Mouse (Mus musculus): ENCODE data around the gene AY358078. TPM values are rescaled to one million over a fixed set of nuclear protein-coding genes. Genes with fewer than 3 reads are reported as not detected.
"Not testable (repeated sequence)": the region's sequence is repeated elsewhere in the genome, so short reads cannot be mapped to it uniquely, and the experiment has no call there.

The AY358078 gene
- not detected for total RNA-seq (2021)
- long read RNA-seq, experiment 1 = 0 reads
- long read RNA-seq, experiment 2 = 0 reads

DNA sequence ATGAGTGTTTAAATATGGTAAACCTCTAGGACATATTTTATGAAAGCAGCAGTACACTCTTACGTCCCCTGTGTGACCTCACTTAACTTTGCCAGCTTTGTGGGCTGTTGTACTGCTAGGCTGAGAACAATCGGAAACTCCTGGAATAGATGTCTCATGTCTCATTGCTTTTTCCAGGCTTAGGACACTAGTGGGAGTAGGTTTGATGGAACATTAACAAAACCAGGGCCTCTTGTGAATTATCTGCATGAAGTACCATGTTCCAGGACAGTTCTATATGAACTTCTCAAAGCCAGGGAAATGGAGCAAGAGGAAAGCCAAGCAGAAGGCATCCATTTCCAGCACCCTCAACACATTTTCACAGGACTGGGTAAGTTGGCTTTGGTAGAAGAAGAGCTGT is at the start of gene AY358078:
AY358078 (plus strand) TSS at position 301 of the 400 bp plus-strand sequence.
- no peak for DNase-seq
- intact Hi-C loops (cut with DNase I) = no loop called here
- H3K4me3 ChIP-seq = no peak within 1 kb of the TSS
- H3K27ac ChIP-seq = no peak within 1 kb of the TSS
- no peak for TF ChIP-seq CTCF (IDR thresholded peaks at IDR 0.05)

DNA sequence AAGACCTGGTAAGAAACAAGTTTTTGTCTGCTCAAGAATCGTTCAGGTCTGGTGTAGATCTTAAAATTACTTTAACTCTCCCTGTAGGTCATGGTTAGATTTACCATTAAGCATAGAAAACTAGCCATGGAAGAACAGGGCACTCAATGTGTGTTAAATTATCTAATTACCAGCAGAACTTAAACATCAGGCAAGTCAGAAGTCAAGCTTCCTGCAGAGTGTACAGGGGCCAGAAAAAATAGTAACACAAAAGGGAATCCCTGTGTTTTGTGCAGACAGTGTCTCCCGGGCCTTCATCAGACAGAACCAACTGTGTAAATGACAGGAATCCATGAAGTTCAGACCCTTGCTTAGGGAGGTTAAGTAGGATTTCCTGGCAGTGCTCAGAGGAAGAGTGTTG is 43.9 kb upstream of the AY358078 start:
- no peak for TF ChIP-seq CTCF (IDR thresholded peaks at IDR 0.05)
- intact Hi-C loops (cut with DNase I) = no loop called here
- H3K27ac ChIP-seq = no peak overlapping the region
- H3K4me3 ChIP-seq = no peak overlapping the region
- no peak for DNase-seq

DNA sequence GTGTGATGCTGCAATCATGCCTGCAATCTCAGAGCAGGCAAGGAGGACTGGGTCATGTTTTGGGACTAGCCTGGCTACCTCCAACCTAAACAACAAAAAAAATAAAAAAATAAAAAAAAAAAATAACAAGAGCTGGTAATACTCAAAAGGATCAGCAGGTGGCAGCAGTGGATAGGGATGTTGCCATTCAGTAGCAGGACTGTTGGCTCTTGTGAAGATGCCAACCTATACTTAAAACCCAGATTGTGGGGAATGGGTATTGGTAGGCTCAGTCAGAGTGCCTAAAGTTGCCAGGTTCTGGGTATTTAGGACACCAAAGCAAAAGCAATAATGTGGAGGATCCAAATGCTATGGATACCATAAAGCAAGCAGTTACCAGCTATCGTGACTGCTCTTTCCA is 28.5 kb upstream of the AY358078 start:
- TF ChIP-seq CTCF (IDR thresholded peaks at IDR 0.05) = peak; percentile 53
- not testable (repeated sequence) for DNase-seq, H3K27ac ChIP-seq, H3K4me3 ChIP-seq
- intact Hi-C loops (cut with DNase I) = loop anchor here (5.0 to 10.0 kb wide), 2 partner anchors 56 to 93 kb away; no protein-coding TSS in a partner anchor

DNA sequence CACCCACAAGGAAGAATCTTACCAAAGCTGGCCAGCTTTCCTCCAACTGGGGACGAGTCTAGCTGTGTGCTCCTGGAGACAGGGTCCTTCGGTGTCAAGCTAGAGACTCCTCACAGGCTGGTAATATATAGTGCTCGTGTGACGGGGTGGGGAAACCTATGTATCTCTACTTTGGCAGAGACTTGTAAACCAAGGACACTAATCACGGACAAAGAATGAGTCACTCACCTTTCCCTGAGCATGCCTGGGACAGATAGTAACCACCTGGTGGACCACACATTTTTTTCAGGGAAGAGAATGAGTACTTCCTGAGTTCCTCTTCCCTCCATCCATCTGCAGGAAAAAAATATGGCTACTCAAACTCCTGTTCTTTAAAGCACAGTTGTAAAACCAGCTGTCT is 26.4 kb upstream of the AY358078 start, which contains the start of gene Ang4:
Ang4 (minus strand) TSS at position 101 of the 400 bp plus-strand sequence.
- intact Hi-C loops (cut with DNase I) = loop anchor here (5.0 to 10.0 kb wide), 2 partner anchors 54 to 91 kb away; no protein-coding TSS in a partner anchor
- no peak for DNase-seq
- H3K27ac ChIP-seq = no peak within 1 kb of the TSS
- TF ChIP-seq CTCF (IDR thresholded peaks at IDR 0.05) = no peak
- no peak within 1 kb of the TSS for H3K4me3 ChIP-seq

DNA sequence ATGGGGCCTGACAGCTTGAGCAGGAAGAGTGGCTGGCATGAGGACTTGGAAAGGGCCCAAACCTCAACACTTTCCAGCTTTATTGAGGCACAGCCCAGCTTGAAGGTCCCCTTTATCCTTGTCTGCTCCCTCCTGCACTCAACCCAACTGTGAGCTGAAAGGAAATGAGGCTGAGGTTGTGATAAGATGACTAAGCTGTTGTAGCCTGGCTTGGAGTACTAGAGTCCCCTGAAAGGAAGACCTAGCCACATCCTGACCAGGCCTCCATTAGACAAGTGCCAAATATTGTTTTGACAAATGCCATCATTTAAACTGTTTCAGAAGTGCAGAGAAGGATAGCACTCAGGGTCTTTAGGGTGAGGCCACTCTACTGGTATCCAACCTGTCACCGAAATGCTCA is 22.1 kb upstream of the AY358078 start:
- intact Hi-C loops (cut with DNase I) = loop anchor here (10.0 kb wide), 1 partner anchor 87 kb away; no protein-coding TSS in a partner anchor
- no peak for DNase-seq
- Histone ChIP-seq H3K27ac (no peak overlapping the region), H3K4me3 (no peak overlapping the region)
- TF ChIP-seq CTCF (IDR thresholded peaks at IDR 0.05) = no peak

DNA sequence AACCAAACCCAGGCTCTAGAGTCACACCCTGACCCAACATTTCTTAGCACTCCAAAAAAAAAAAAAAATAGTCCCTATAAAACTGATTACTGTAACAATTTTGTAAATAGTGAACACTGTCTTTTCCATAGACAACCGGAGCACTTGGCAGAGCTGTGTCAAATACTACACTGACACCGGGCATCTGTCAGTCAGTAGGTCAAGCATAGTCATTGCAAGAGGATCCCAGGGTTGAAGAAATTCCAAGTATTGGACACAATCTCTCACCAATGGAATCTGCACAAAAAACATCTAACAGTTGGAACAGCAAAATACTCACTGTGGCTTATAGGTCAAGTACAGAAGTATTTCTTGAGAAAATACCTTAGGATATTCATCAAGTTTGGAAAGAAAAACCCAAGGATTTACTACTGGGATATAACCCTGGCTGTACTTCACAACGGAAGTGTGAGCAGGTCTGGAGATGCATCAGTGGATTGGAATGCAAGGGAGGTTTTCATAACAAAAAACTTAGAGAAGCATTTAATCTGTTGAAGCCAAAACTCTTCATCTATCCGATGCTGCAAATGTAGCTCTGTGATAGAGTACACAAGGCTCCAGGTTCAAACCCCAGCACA is 20.9 kb upstream of the AY358078 start:
- no peak for TF ChIP-seq CTCF (IDR thresholded peaks at IDR 0.05)
- no peak overlapping the region for H3K27ac ChIP-seq
- DNase-seq = no peak
- intact Hi-C loops (cut with DNase I) = loop anchor here (10.0 kb wide), 1 partner anchor 86 kb away; no protein-coding TSS in a partner anchor
- H3K4me3 ChIP-seq = no peak overlapping the region

DNA sequence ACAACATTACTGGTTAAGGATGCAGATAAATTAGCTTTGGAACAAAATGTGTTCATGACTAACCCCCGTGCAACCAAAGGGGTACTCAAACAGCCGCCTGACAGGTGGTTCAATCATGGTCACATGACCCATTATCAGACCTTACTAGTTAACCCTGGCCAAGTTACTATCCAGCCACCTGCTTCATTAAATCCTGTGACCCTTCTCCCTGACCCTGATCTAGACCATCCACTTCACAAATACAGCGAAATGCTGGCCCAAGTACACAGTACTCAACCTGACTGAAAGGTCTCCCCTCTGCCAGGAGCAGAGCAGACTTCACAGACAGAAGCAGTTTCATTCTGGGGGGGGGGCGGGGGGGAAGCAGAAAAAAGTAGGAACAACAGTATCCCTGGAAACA is 13.5 kb upstream of the AY358078 start:
- intact Hi-C loops (cut with DNase I) = no loop called here

DNA sequence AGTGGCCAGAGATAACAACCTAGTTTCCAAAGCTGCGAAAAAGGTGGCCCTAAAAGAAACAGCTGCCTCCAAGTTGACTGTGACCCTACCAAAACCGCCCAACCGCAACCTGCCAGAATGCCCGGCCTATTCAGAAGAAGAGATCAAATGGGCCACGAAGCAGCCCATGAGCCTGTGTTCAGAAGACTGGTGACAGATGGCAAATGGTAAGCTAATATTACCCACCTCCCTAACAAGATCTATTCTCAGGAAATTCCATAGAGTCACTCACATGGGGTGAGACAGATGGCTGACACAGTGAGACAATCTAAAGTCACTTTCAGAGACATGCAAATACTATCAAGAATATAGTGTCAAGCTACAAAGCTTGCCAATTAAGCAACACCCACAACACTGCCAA is 12.8 kb upstream of the AY358078 start:
- DNase-seq = no peak
- H3K27ac ChIP-seq = no peak overlapping the region

More for the DNA sequence above, 13.5 kb upstream of the AY358078 start:
- no peak for DNase-seq
- Histone ChIP-seq H3K27ac (no peak overlapping the region), H3K4me3 (no peak overlapping the region)
- no peak for TF ChIP-seq CTCF (IDR thresholded peaks at IDR 0.05)

DNA sequence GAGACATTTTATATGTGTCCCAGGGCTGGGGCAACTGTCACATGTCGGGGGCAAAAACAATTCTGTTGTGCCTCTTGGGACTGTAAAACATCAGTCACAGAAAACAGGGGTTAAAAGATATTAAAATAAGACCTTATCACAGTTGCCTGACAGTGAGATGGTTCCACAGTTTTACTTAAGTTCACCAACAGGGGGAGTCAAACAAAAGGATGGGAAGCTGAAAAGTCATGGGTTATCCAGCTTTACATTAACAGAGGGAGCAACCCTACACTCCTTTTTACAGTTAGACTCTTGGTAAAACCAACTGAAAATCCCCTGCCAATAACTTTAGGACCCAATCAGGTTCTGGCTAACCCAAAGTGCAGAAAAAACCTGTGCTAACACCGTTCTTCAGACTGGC is 10.7 kb upstream of the AY358078 start:
- H3K27ac ChIP-seq = no peak overlapping the region
- H3K4me3 ChIP-seq = no peak overlapping the region
- DNase-seq = no peak
- intact Hi-C loops (cut with DNase I) = no loop called here
- TF ChIP-seq CTCF (IDR thresholded peaks at IDR 0.05) = peak; percentile 8; the same call in 1 of the 2 replicates

More for the DNA sequence above, 12.8 kb upstream of the AY358078 start:
- intact Hi-C loops (cut with DNase I) = no loop called here
- no peak for TF ChIP-seq CTCF (IDR thresholded peaks at IDR 0.05)
- no peak overlapping the region for H3K4me3 ChIP-seq

DNA sequence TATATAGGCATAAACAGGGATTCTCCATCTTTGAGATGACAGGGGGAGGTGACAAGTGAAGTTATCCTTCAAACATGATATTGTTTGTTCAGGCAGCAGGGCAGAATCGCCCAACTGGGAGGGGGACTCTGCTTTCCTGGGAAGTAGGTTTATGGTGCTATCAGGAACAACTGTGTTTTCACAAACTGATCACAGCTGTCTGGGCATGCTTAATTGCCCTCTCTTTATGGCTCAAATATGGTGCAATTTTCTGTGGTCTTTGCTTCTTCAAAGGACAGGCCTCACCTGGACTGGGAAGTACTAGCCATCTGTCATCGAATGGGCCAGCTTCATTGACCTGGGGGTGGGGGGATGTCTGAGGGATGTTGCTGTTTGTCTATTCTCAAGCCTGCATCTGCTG is 5.7 kb upstream of the AY358078 start:
- DNase-seq = no peak
- Histone ChIP-seq H3K4me3 (no peak overlapping the region), H3K27ac (no peak overlapping the region)
- intact Hi-C loops (cut with DNase I) = no loop called here
- no peak for TF ChIP-seq CTCF (IDR thresholded peaks at IDR 0.05)

DNA sequence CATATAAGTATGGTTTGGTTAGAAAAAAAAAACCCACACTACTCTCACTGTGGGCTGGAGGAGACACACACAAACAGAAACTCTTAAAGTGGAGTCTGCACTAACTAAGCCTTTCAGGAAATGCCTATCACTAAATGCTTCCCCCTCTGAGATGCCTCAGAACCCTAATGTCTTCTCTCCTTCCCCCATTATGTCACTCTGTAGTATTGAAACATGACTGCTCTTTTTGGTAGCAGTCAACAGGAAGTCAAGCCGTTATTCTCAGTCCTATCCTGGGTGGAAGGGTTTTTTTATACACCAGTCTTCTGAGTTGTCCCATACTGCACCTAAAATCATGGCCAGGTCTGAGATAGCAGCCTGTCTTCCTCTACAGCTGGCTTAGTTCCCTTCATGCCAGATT is 26.8 kb downstream of the AY358078 start:
- intact Hi-C loops (cut with DNase I) = loop anchor here (5.0 kb wide), 1 partner anchor 54 kb away; the partner anchor contains the start of gene Ang4
- no peak for DNase-seq
- TF ChIP-seq CTCF (IDR thresholded peaks at IDR 0.05) = no peak
- no peak overlapping the region for H3K27ac ChIP-seq
- no peak overlapping the region for H3K4me3 ChIP-seq

DNA sequence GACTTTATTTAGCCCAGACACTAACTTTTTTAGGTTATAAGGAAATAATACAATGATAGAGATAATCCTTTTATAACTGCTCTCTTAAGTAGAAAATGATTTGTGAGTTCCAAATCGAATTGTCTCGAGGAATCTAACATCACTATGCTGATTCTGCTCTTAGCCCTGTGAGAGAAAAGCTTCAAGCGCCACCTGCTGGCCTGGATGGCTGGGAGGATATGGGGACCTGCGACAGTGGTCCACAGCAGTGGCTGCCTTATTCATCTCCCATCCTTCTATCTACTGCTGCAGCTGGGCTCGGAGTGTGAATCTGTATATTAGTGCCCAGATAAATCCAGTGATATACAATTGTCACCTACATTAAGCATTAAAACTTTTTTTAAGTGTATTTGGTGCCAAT is 28.0 kb downstream of the AY358078 start:
- peak; percentile 46 for TF ChIP-seq CTCF (IDR thresholded peaks at IDR 0.05)
- DNase-seq, H3K4me3 ChIP-seq, H3K27ac ChIP-seq: not testable (repeated sequence)
- intact Hi-C loops (cut with DNase I) = loop anchor here (5.0 kb wide), 1 partner anchor 56 kb away; the partner anchor contains the start of gene Ang4

DNA sequence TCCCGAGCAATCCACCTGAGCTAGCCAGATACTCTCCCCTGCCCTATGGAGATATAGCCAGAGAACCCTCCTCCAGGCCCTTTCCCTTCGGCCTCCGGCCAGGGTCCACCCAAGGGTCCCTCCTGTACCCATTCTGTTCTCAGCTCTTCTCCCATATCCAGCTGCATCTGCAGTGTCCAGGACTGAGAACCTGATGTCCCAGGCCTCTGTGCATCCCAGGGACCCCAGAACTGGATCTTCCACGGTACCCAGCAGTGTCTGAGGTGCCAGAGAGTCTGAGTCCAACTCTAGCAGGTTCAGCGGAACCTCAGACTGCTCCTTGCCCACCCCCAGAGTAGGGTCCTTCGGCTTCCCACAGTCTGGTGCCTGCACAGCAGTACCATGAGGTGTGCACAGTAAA is 29.3 kb downstream of the AY358078 start:
- no peak for DNase-seq
- no peak overlapping the region for H3K27ac ChIP-seq
- intact Hi-C loops (cut with DNase I) = loop anchor here (5.0 kb wide), 1 partner anchor 57 kb away; the partner anchor contains the start of gene Ang4
- H3K4me3 ChIP-seq = no peak overlapping the region
- no peak for TF ChIP-seq CTCF (IDR thresholded peaks at IDR 0.05)

DNA sequence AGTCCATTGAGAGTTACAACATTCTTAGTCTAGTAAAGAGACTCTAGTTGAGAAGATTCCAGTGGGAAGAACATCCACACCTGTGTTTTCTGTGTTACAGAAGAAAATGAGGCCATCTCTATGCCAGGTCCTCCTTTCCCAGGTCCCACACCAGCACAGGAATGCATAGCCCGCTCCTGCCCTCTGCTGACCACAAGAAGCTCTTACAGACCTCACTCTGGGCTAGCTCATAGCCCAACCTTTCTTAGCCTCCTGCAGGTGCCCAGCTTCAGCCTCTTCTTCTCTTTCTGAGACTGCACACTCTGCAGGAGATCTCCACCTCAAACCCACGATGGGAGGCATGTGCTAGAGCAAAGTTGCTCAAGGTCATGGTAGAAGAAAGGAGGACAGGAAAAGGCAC is 38.6 kb downstream of the AY358078 start:
- intact Hi-C loops (cut with DNase I); DNase-seq; H3K27ac ChIP-seq; H3K4me3 ChIP-seq: not testable (repeated sequence)

Measured in gastrocnemius, adult 2 months (tissue).